Mouse (Mus musculus) brown adipose tissue, adult 24 weeks (tissue): ENCODE measurements around the gene Plcl2. TPM values are rescaled to one million over a fixed set of nuclear protein-coding genes. Genes with fewer than 3 reads are reported as not detected.
"Not testable (repeated sequence)": the region's sequence is repeated elsewhere in the genome, so short reads cannot be mapped to it uniquely, and the experiment has no call there.

Experiments used
- H3K27ac ChIP-seq: fragments of 200-500 bp; replicated peaks from 2 replicates; pipeline ENCODE4 v1.5.1; 2012; ENCODE audit warnings: low read depth, mild to moderate bottlenecking, low read length
- H3K4me1 ChIP-seq: fragments of 200-500 bp; 2 replicates; pipeline ENCODE4 v1.6.1; 2012; ENCODE audit warnings: low read length, mixed read lengths; ENCODE audit not compliant: control insufficient read depth, insufficient read depth, insufficient read length
- H3K4me3 ChIP-seq: fragments of 200-500 bp; 2 replicates; pipeline ENCODE4 v1.5.1; 2012; ENCODE audit warnings: low read depth, mild to moderate bottlenecking, low read length, moderate library complexity; ENCODE audit not compliant: insufficient read depth
- polyA plus RNA-seq: library from polyadenylated mRNA; stranded (reverse); fragments of >200 nt; gene quantifications from 2 replicates; pipeline ENCODE4 v1.2.4, GENCODE M21; 2012; ENCODE audit not compliant: missing spikeins, insufficient read depth, insufficient read length

The Plcl2 gene
- polyA plus RNA-seq, 1 experiment, result 1.5 TPM

DNA sequence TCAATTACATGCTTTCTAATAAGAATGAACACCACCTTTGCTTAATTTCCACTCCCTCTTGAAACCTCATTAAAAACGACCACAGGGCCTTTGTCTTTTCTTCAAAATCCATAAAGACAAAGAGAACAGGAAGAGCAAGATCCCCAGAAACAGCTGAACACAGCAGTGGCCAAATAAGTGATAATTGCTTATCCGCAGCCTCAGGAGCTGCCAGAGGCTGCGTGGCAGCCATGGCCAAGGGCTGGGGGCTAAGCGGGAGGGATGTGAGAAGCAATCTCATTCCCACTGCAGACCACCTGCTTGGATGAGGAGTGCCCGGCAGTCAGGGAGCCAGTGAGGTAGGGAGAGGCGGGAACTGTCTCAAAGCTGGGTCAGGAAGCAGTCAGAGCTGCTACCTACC lies 134.8 kb downstream of the Plcl2 start:
- Histone ChIP-seq H3K4me3 (no peak overlapping the region), H3K27ac (no peak overlapping the region), H3K4me1 (0 out of 2 replicates have a peak, but pooled peaks cover 4% of the 10 kb centered on the region)

DNA sequence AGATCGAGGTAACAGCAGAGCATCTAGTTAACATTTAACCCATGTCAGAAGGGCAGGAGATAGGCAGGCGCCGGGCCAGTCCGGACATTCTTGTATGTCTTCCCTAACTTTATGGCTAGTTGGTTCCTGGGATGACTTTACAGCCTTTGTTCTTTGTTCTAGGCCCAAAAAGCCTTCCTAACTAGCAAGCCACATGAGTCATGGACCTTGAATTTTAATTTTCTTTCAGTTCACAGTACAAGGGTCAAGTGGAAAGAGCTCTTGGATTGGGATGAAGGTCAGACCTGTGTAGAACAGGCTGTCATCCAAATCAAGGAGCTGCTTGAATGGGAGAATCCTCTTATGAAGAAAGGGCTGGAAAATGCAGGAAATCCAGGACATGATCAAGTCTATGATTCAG lies 138.9 kb downstream of the Plcl2 start:
- not testable (repeated sequence) for H3K4me1 ChIP-seq, H3K27ac ChIP-seq, H3K4me3 ChIP-seq

DNA sequence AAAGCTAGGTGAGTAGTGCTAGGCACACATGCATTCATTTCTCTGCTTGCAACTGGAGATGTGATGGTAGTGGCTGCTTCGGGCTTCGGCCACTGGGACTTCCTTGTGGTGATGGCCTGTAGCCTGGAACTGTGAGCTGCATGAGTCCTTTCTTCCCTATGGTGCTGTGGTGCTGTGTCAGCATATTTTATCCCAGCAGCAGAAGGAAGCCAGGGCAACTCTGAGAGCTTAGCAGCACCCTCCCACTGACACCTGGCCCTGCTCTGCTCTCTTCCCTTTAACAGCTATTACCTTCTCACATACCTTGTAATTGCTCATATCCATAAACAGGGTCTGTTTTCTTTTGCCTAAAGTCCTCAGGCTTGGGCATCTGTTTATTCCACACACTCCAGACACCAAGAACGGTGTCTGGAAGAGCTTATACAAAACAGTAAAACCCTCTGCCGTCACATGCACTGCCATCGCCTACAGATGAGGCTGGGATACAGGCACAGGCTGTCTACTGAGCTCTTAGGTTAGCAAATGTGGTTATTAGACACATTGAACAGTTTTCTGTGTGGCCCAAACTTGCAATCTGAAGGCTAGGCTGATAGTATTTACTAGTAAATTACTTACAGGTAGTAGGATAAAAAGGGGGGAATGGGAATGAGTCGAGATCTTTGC lies 139.7 kb downstream of the Plcl2 start:
- no peaks in the 10 kb centered on the region for H3K4me1 ChIP-seq
- H3K27ac ChIP-seq, result no peak overlapping the region
- H3K4me3 ChIP-seq, result no peak overlapping the region

DNA sequence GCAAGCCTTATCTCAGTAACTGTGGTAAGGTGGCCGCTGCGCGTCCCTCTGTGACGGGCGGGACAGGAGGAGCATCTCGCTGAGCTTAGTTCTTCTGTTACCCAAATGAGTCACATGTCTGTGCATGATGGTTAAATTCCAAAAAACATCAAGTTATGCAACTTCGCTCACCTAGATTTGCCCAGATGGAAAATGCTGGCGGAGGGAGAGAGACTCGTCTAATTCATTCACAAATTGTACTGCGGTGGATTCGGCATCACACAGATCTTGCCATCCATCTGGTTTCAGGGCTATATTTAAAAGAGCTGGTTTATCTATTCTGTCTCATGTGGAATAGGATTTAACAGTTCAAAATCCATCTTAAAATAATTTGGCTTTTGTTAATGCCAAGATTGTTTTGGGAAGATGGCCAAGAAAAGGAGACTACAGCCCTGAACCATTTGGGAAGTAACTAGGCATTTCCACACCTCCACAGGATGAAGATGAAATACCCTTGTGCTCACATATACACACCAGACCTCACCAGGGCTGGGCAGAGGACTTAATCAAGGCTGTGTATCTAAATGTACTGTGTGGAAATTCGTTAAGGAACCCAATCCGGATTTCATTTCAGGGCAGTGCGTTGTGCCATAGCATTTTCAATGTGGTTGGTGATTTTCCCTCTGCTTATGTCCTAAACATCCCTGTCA lies 141.5 kb downstream of the Plcl2 start:
- Histone ChIP-seq H3K27ac (no peak overlapping the region), H3K4me1 (no peaks in the 10 kb centered on the region), H3K4me3 (no peak overlapping the region)

DNA sequence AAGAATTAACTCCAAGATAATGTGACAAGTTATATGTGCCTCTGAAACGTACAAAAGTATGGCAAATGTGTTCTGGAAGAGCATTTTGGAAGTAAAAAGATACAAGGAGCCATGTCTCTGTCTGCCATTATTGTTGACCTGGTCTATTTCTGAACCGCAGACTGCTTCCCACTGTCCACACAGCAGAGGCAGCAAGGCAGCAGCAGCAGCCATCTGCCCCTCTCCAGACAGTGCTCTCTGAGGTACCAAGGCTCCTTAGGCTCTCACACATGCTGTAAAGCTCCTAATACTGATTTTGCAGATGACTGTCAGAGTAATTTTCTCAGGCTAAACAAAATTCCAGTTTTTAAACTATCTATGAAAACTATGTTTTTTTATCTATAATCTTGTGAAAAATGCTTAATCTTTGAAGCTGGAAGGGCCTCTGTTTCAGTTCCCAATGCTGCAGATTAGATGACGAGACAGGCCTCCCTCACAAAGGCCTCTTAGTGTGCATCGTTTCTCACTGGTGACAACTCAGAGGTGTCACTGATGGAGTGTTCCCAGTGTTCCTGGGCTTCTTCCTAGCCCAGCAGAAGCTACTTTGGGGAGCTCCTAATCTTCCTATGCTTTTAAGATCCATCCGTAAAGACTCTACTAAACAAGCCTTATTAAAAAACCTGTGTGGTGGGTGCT lies 145.7 kb downstream of the Plcl2 start:
- Histone ChIP-seq H3K4me3 (no peak overlapping the region), H3K4me1 (peaks cover 8% of the 10 kb centered on the region; the same call in 1 of the 2 replicates), H3K27ac (no peak overlapping the region)

DNA sequence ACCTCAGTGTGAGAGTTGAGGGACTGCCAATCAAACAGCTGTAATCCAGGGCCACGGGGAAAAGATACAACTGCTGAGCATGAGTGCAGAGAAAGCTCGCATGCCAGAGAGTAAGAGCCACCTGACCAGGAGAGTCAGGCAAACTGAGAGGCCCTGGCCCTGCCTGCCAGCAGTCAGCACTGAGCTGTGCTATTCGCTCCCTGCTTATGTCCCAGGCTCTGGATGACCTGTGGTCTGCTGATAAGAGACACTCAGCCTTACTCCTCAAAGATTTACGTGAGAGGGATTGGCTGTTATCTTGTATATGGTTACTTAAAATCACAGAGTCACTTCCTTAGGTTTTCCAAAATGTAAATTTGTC lies 146.2 kb downstream of the Plcl2 start:
- H3K4me3 ChIP-seq, result no peak overlapping the region
- no peak overlapping the region for H3K27ac ChIP-seq
- peaks cover 8% of the 10 kb centered on the region; the same call in 1 of the 2 replicates for H3K4me1 ChIP-seq

DNA sequence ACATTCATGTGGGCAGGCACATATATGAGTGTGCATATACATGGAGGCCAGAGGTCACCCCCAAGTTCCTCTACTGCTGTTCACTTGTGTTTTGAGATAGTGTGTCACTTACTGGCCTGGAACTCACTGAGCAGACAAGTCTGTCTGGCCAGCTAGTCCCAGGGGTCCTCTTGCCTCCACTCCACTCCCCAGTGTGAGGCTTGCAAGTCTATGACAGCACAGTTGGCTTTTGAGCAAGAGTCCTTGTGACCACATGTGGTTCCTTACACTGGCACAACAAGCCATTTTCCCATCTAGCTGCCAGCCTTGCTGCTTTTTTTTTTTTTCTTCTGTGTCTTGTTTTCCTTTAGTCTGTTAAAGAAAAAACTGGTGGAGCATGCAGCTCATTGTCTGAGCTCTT lies 148.1 kb downstream of the Plcl2 start:
- H3K4me1 ChIP-seq, result peaks cover 8% of the 10 kb centered on the region; the same call in 1 of the 2 replicates
- H3K4me3 ChIP-seq, result no peak overlapping the region
- peak overlapping the region; percentile 99 for H3K27ac ChIP-seq

DNA sequence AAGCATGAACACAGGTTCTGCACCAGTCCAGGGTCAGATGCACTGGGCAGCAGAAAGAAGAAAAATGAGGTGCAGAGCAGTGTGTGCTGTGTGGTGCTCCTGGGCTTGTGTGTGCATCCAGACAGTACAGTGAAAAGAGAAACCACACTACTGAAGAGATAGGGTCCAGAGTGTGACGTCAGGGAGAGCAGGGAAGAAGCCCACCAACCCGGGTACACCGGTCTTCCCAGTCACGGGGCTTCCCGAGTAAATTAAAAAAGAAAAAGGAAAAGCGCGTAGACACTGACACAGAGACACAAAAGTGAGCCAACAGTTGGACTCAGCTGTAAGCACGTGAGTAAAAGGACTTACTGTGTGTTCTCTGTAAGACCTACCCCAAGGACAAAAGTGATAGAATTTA lies 149.7 kb downstream of the Plcl2 start:
- peaks cover 8% of the 10 kb centered on the region; the same call in 1 of the 2 replicates for H3K4me1 ChIP-seq
- peak overlapping the region; percentile 12 for H3K27ac ChIP-seq
- H3K4me3 ChIP-seq, result no peak overlapping the region

DNA sequence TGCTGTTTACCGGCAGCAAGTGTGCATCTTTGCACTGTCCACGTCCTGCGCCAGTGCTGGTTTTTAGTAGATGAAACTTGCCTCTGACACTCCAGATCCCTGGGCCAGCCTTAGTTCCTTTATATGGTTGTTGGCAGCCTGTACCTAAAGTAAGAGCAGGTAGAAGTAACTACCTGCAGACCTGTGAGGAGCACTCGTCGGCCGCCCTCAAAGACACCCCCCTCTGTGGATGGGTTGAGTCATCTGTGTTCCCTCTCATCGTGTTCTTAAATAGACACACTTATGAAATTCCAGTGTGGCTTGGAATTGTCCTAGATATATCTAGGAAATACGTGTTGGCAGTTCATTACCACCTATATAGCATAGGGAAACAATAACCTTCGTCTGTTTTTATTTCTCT lies 158.4 kb downstream of the Plcl2 start:
- Histone ChIP-seq H3K4me3 (no peak overlapping the region), H3K27ac (no peak overlapping the region), H3K4me1 (no peaks in the 10 kb centered on the region)

DNA sequence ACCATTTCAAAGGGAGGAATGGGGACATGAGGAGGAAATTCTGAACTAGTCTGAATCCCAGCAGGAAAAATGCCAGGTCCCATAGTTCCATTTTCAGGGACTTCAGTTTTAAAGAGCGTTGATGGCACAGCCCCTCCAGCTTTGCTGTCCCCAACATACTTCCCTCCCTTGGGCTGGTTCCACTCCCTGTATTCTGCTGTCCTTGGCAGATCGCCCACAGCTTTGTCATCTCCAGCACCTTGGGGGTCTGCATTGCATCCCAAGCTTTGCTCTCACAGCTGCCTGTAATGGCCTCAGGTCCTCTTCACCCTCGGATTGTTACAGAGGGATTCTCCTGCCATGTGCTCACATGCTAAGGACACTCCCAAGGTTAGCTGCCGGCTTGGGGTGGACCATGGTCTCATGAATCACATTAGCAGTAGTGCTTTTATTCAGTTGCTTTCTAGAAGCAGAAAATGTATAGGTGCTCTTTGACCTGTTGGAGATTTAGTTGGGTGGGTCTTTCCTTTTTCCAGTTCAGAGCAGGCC lies 159.5 kb downstream of the Plcl2 start:
- Histone ChIP-seq H3K4me3 (no peak overlapping the region), H3K27ac (no peak overlapping the region), H3K4me1 (no peaks in the 10 kb centered on the region)

DNA sequence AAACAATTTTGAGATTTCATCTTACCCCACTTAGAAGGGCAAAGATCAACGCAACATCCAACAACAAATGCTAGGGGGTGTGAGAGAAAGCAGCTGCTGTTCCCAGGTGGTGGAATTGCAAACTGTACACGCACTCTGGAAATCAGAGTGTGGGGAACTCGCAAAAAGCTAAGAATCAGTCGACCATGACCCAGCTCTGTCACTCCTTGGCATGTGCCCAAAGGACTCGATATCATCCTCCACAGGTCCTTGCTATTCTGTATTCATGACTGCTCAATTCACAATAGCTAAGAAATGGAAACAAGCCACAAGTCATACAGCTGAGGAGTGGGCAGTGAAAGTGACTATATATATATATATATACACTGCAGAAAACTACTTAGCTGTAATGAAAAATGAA lies 162.2 kb downstream of the Plcl2 start:
- H3K4me1 ChIP-seq, result no peaks in the 10 kb centered on the region
- no peak overlapping the region for H3K27ac ChIP-seq
- no peak overlapping the region for H3K4me3 ChIP-seq

DNA sequence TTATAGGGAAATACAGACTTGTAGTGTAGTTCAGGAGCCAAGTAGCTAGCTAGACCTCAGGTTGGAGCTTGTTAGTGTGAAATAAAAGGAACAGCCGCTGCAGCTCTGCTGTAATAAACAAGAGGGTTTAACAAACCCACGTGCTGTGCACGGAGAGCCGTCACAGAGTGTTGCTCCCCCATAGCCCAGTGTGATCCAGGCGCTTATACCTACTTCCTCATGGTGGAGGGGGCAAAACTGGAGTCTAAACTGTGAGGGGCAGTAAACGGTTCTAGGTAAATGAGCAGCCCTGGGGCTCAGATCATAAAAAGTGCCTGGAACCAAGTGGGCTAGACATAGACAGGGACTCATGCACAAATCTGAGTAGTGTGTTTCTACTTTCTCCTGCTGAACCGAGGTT lies 165.4 kb downstream of the Plcl2 start:
- no peak overlapping the region for H3K4me3 ChIP-seq
- H3K4me1 ChIP-seq, result peaks cover 8% of the 10 kb centered on the region
- H3K27ac ChIP-seq, result no peak overlapping the region

DNA sequence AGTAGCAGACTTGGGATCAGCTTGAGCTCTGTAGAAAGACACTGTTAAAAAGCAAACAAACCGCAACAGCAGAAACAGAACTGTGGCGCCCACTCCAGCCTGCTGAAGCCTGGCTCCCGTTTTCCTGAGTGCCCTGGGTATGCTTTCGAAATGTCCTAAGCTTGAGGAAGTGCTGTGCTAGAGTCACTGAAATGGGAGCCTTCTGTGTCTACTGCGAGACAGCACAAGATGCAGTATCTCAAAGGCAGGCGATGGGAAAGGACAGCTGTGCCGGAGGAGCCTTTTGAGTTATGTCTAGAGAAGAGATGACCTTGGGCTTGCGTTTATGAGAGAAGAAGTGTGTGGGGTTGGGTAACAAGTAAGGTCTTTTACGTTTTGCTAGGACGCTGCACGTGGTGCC lies 166.0 kb downstream of the Plcl2 start:
- Histone ChIP-seq H3K4me1 (peaks cover 10% of the 10 kb centered on the region), H3K27ac (no peak overlapping the region), H3K4me3 (no peak overlapping the region)

DNA sequence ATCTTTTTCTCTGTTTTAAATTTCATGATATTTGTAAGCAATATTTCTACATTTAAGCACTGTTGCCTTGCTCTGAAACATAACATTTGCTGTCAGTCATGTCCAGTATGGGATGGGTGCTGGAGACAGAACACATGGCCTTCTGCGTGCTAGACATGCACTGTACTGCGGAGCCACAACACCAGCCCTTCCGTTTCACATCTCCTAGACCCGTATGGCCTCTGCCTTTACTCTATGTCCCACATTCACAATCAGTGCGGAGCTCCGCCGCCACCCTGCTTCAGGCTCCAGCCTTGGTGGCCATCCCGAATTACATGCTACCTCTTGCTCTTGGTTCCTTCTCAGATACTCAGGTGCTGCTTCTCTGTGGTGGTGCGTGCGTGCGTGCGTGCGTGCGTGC lies 168.1 kb downstream of the Plcl2 start:
- Histone ChIP-seq H3K4me3 (no peak overlapping the region), H3K27ac (0 out of 2 replicates have a peak overlapping the region, but pooled peaks have one; percentile 3), H3K4me1 (peaks cover 10% of the 10 kb centered on the region)

DNA sequence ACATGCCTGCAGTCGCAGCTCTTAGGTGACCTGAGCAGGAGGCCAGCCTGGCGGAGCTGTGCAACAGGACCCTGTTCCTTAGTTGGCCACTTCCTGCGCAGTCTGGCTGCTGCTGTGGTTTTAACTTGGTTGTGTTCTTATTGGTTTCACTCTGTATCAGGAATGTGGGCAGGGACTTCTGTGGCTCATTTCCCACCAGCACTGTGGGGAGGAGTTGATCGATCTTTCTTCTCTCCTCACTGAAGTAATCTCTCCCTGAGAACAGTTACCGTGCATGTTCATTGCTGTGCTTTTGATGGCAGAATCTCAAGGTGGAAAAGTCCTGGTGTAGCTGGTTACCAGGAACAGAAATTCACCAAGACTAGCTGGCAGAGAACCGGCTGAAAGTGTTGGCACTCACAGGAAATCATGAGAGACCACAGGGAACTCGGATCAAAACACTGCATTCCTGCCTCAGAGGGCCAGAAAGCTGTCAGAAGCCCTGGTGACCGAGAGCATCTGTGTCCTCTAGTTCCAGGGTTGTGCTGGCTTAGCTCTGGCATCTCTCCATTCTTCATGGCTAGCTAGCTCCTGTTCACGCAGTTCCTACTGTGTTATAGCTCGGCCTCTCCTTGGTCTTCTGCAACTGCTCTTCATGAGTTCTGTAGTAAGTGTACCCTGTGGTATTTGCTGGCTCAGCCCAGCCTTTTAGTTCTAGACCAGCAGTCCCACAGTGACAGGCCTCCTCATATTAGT lies 168.9 kb downstream of the Plcl2 start:
- no peak overlapping the region for H3K4me3 ChIP-seq
- H3K27ac ChIP-seq, result peak overlapping the region; percentile 59
- H3K4me1 ChIP-seq, result peaks cover 14% of the 10 kb centered on the region
